Comparison of ENCODE assay signal across 24 mouse cellular contexts in genomic region chr16:33796756-33797155, GRCm38 (mm10). TPM values are rescaled to one million over a fixed set of nuclear protein-coding genes. Genes with fewer than 3 reads are reported as not detected.
DNase-seq lines count a peak whose midpoint lies in the region; ATAC-seq and TF ChIP-seq lines count a peak whose summit lies in the region.
"Had no signal": no experiment of that assay in that cellular context is flagged by ENCODE, and none has a peak within 500 bp of the region (broad histone marks: within the 10 kb centered on the region; RNA-seq: fewer than 3 reads in every experiment).

No protein-coding gene starts in this region.

- TF ChIP-seq RAD21 in MEL (IDR thresholded peaks at IDR 0.05; ENCODE audit: low read depth, low read length) = no peak

- TF ChIP-seq POLR2A in MEL (IDR thresholded peaks at IDR 0.05; ENCODE audit: control insufficient read depth in 1 of 2, insufficient read depth in 1 of 2, low read depth in 1 of 2, low read length in 2 of 2, poor library complexity in 1 of 2) = no peak
- TF ChIP-seq POLR2A in thymus, adult 2 months (IDR thresholded peaks at IDR 0.05; ENCODE audit: control insufficient read depth, extremely low read depth, insufficient read depth, low read length, poor library complexity) = no peak

- no peak overlapping the region for H3K4me3 ChIP-seq in liver, embryonic 11.5 days (ENCODE audit: low read depth, low read length)
- H3K4me3 ChIP-seq in liver, embryonic 12.5 days = no peak overlapping the region
- H3K4me3 ChIP-seq in MEL (ENCODE audit: control insufficient read depth in 1 of 2, insufficient read depth in 1 of 2, low read depth in 2 of 2, low read length in 2 of 2) = peak overlapping the region; percentile 12 to 55; a peak in 3 of 4 replicates
- peak overlapping the region; percentile 50 for H3K4me3 ChIP-seq in intestine, embryonic 16.5 days (ENCODE audit: low read length)
- H3K4me3 ChIP-seq in hindbrain, embryonic 10.5 days = no peak overlapping the region
- H3K4me3 ChIP-seq in embryonic facial prominence, embryonic 10.5 days = no peak overlapping the region
- H3K4me3 ChIP-seq in thymus, adult 2 months (ENCODE audit: control insufficient read depth, insufficient read depth, low read length) = no peak overlapping the region
- H3K4me3 ChIP-seq: embryonic facial prominence, embryonic 15.5 days; erythroblast, embryonic 14.5 days; forebrain, embryonic 10.5 days; gastrocnemius, adult 2 months; heart, embryonic 13.5 days; hindbrain, embryonic 12.5 days had no signal

- TF ChIP-seq EP300 in MEL (IDR thresholded peaks at IDR 0.05; ENCODE audit: low read depth in 1 of 2, low read length in 2 of 2) = no peak

- no peaks in the 10 kb centered on the region for H3K9me3 ChIP-seq in liver, embryonic 11.5 days (ENCODE audit: control insufficient read depth, low read length)
- H3K9me3 ChIP-seq in liver, embryonic 12.5 days (replicated peaks) = no peaks in the 10 kb centered on the region
- no peaks in the 10 kb centered on the region for H3K9me3 ChIP-seq in MEL (replicated peaks; ENCODE audit: insufficient read depth, low read length)
- H3K9me3 ChIP-seq in intestine, embryonic 16.5 days (ENCODE audit: control insufficient read depth, low read length) = no peaks in the 10 kb centered on the region
- no peaks in the 10 kb centered on the region for H3K9me3 ChIP-seq in hindbrain, embryonic 10.5 days
- H3K9me3 ChIP-seq in embryonic facial prominence, embryonic 10.5 days = no peaks in the 10 kb centered on the region
- H3K9me3 ChIP-seq: embryonic facial prominence, embryonic 15.5 days; forebrain, embryonic 10.5 days; heart, embryonic 13.5 days; hindbrain, embryonic 12.5 days had no signal

- no peak for DNase-seq in liver, embryonic 11.5 days (ENCODE audit: low spot score)
- peak; percentile 32 for DNase-seq in MEL (ENCODE audit: low read depth, low spot score)
- peak; percentile 48 for DNase-seq in splenic B cell, adult 2 months (ENCODE audit: low read depth, low spot score)
- DNase-seq in hindbrain, embryonic 10.5 days (ENCODE audit: low spot score) = no peak
- DNase-seq in embryonic facial prominence, embryonic 10.5 days (ENCODE audit: low spot score) = no peak
- no peak for DNase-seq in thymus, adult 2 months
- DNase-seq: adrenal gland, adult 2 months; adrenal gland, postnatal 25 days; cerebellum, adult 18-20 months; cerebellum, adult 9-11 months; cerebellum, postnatal 36 days; gastrocnemius, adult 2 months; gastrocnemius, postnatal 25 days; heart, postnatal 36 days had no signal

- no peak overlapping the region for H3K9ac ChIP-seq in liver, embryonic 11.5 days (ENCODE audit: low read depth, low read length)
- H3K9ac ChIP-seq in liver, embryonic 12.5 days = no peak overlapping the region
- H3K9ac ChIP-seq in MEL (ENCODE audit: control insufficient read depth, low read depth, low read length, poor library complexity, severe bottlenecking) = peak overlapping the region; percentile 78; the same call in 1 of the 2 replicates
- peak overlapping the region; percentile 61 for H3K9ac ChIP-seq in intestine, embryonic 16.5 days (ENCODE audit: low read depth, low read length)
- H3K9ac ChIP-seq: embryonic facial prominence, embryonic 15.5 days; heart, embryonic 13.5 days; hindbrain, embryonic 12.5 days had no signal

- no peak for ATAC-seq in liver, embryonic 11.5 days (replicated peaks; ENCODE audit: low FRiP score)
- ATAC-seq in liver, embryonic 12.5 days = no peak
- no peak for ATAC-seq in intestine, embryonic 16.5 days
- ATAC-seq: forebrain, embryonic 14.5 days; hindbrain, postnatal 0 days had no signal

- H3K27me3 ChIP-seq in liver, embryonic 11.5 days (replicated peaks; ENCODE audit: control insufficient read depth, insufficient read depth, low read length) = no peaks in the 10 kb centered on the region
- no peaks in the 10 kb centered on the region for H3K27me3 ChIP-seq in liver, embryonic 12.5 days (replicated peaks)
- H3K27me3 ChIP-seq in MEL (ENCODE audit: control insufficient read depth in 1 of 2, insufficient read depth in 2 of 2, low read length in 2 of 2) = no peaks in the 10 kb centered on the region
- H3K27me3 ChIP-seq in intestine, embryonic 16.5 days (replicated peaks; ENCODE audit: control insufficient read depth, insufficient read depth, low read length) = no peaks in the 10 kb centered on the region
- H3K27me3 ChIP-seq in splenic B cell, adult 2 months (ENCODE audit: control insufficient read depth, insufficient read depth, low read length, poor library complexity, severe bottlenecking) = no peaks in the 10 kb centered on the region
- no peaks in the 10 kb centered on the region for H3K27me3 ChIP-seq in hindbrain, embryonic 10.5 days (ENCODE audit: insufficient read depth, poor library complexity, severe bottlenecking)
- H3K27me3 ChIP-seq in embryonic facial prominence, embryonic 10.5 days (replicated peaks; ENCODE audit: low read depth, poor library complexity, severe bottlenecking) = no peaks in the 10 kb centered on the region
- H3K27me3 ChIP-seq in thymus, adult 2 months (ENCODE audit: control insufficient read depth, insufficient read depth, low read length) = no peaks in the 10 kb centered on the region
- H3K27me3 ChIP-seq: embryonic facial prominence, embryonic 15.5 days; heart, embryonic 13.5 days; hindbrain, embryonic 12.5 days had no signal

- peaks cover 33% of the 10 kb centered on the region for H3K79me2 ChIP-seq in MEL (ENCODE audit: control insufficient read depth, insufficient read depth, low read length, poor library complexity)

- peak overlapping the region; percentile 39; the same call in 1 of the 2 replicates for H3K4me2 ChIP-seq in liver, embryonic 11.5 days
- no peak overlapping the region for H3K4me2 ChIP-seq in liver, embryonic 12.5 days
- peak overlapping the region; percentile 40 for H3K4me2 ChIP-seq in intestine, embryonic 16.5 days (ENCODE audit: low read depth, low read length)
- H3K4me2 ChIP-seq: embryonic facial prominence, embryonic 15.5 days; heart, embryonic 13.5 days; hindbrain, embryonic 12.5 days had no signal

- H3K4me1 ChIP-seq in liver, embryonic 11.5 days (replicated peaks; ENCODE audit: control insufficient read depth, insufficient read depth, low read length) = peaks cover 5% of the 10 kb centered on the region; the same call in 1 of the 2 replicates
- H3K4me1 ChIP-seq in liver, embryonic 12.5 days = peaks cover 22% of the 10 kb centered on the region
- peaks cover 5 to 32% of the 10 kb centered on the region in 2 experiments; a peak in 3 of 4 replicates for H3K4me1 ChIP-seq in MEL (ENCODE audit: control insufficient read depth in 1 of 2, insufficient read depth in 2 of 2, low read length in 2 of 2)
- peaks cover 6% of the 10 kb centered on the region; the same call in 1 of the 2 replicates for H3K4me1 ChIP-seq in intestine, embryonic 16.5 days (ENCODE audit: control insufficient read depth, insufficient read depth, low read length)
- peaks cover 6% of the 10 kb centered on the region; the same call in 1 of the 2 replicates for H3K4me1 ChIP-seq in hindbrain, embryonic 10.5 days (replicated peaks)
- H3K4me1 ChIP-seq in embryonic facial prominence, embryonic 10.5 days = no peaks in the 10 kb centered on the region
- H3K4me1 ChIP-seq in thymus, adult 2 months (replicated peaks; ENCODE audit: control insufficient read depth, insufficient read depth, low read length) = peaks cover 19% of the 10 kb centered on the region
- H3K4me1 ChIP-seq: embryonic facial prominence, embryonic 15.5 days; heart, embryonic 13.5 days; hindbrain, embryonic 12.5 days had no signal

- no peaks in the 10 kb centered on the region for H3K36me3 ChIP-seq in liver, embryonic 11.5 days (ENCODE audit: control insufficient read depth, insufficient read depth, low read length)
- no peaks in the 10 kb centered on the region for H3K36me3 ChIP-seq in liver, embryonic 12.5 days
- H3K36me3 ChIP-seq in MEL (ENCODE audit: control insufficient read depth in 1 of 2, insufficient read depth in 2 of 2, low read length in 2 of 2) = peaks cover 2 to 32% of the 10 kb centered on the region in 2 experiments; a peak in 3 of 4 replicates
- no peaks in the 10 kb centered on the region for H3K36me3 ChIP-seq in intestine, embryonic 16.5 days (ENCODE audit: control insufficient read depth, insufficient read depth, low read length)
- no peaks in the 10 kb centered on the region for H3K36me3 ChIP-seq in splenic B cell, adult 2 months (ENCODE audit: control insufficient read depth, insufficient read depth, low read length, poor library complexity, severe bottlenecking)
- no peaks in the 10 kb centered on the region for H3K36me3 ChIP-seq in hindbrain, embryonic 10.5 days
- no peaks in the 10 kb centered on the region for H3K36me3 ChIP-seq in embryonic facial prominence, embryonic 10.5 days (replicated peaks)
- H3K36me3 ChIP-seq in thymus, adult 2 months (ENCODE audit: control insufficient read depth, insufficient read depth, low read length) = no peaks in the 10 kb centered on the region
- H3K36me3 ChIP-seq: embryonic facial prominence, embryonic 15.5 days; forebrain, embryonic 10.5 days; heart, embryonic 13.5 days; hindbrain, embryonic 12.5 days had no signal

- H3K27ac ChIP-seq in liver, embryonic 11.5 days (ENCODE audit: low read depth, low read length) = no peak overlapping the region
- H3K27ac ChIP-seq in liver, embryonic 12.5 days = no peak overlapping the region
- peak overlapping the region; percentile 98 for H3K27ac ChIP-seq in MEL (ENCODE audit: control insufficient read depth, low read depth, low read length)
- peak overlapping the region; percentile 62 for H3K27ac ChIP-seq in intestine, embryonic 16.5 days (ENCODE audit: low read length)
- H3K27ac ChIP-seq in hindbrain, embryonic 10.5 days = no peak overlapping the region
- H3K27ac ChIP-seq in embryonic facial prominence, embryonic 10.5 days (replicated peaks) = no peak overlapping the region
- no peak overlapping the region for H3K27ac ChIP-seq in thymus, adult 2 months (ENCODE audit: control insufficient read depth, insufficient read depth, low read length)
- H3K27ac ChIP-seq: embryonic facial prominence, embryonic 15.5 days; forebrain, embryonic 10.5 days; gastrocnemius, adult 2 months; heart, embryonic 13.5 days; hindbrain, embryonic 12.5 days; hindbrain, postnatal 0 days had no signal

- no peak for TF ChIP-seq CTCF in MEL (IDR thresholded peaks at IDR 0.05 in 2 of 3, conservative IDR thresholded peaks at IDR 0.05 in 1 of 3; ENCODE audit: control insufficient read depth in 1 of 3, insufficient read depth in 1 of 3, low read depth in 2 of 3, low read length in 3 of 3, poor library complexity in 1 of 3, severe bottlenecking in 1 of 3)
- TF ChIP-seq CTCF in thymus, adult 2 months (IDR thresholded peaks at IDR 0.05; ENCODE audit: borderline replicate concordance, control insufficient read depth, extremely low read depth, insufficient read depth, low read length, poor library complexity) = no peak

- WGBS in liver, embryonic 11.5 days = 67% methylated on average over 3 of the region's 3 CpGs
- 42% methylated on average over 3 of the region's 3 CpGs for WGBS in liver, embryonic 12.5 days (ENCODE audit: insufficient replicate concordance)
- 69% methylated on average over 3 of the region's 3 CpGs for WGBS in intestine, embryonic 16.5 days
- WGBS in hindbrain, embryonic 10.5 days = 88% methylated on average over 3 of the region's 3 CpGs
- WGBS in embryonic facial prominence, embryonic 10.5 days = 87% methylated on average over 3 of the region's 3 CpGs
- 55% methylated on average over 3 of the region's 3 CpGs for WGBS in thymus, adult 2 months

RNA-seq across cellular contexts. Expression of gene Muc13, which starts 2.9 kb away (rescaled TPM):
- polyA plus RNA-seq in liver, embryonic 11.5 days (2014; fragmentation: Nextera tagmentation; extraction: Ambion mirVana) = 10.1 and 10.4 TPM in 2 replicates
- polyA plus RNA-seq in liver, embryonic 12.5 days (2016; fragmentation: Nextera tagmentation; extraction: Ambion mirVana) = 5.2 and 5.5 TPM in 2 replicates
- 59.5 and 60.4 TPM in 2 replicates for total RNA-seq in MEL (2012; rRNA removed)
- 100 to 1,000 TPM in 1 of 2 experiments, not detected in 1; 129 TPM for polyA plus RNA-seq in MEL (2012; ENCODE audit: insufficient read depth in 1 of 2, insufficient read length in 2 of 2, low read depth in 1 of 2, low replicate concordance in 2 of 2, missing spikeins in 1 of 2)
- 358 and 407 TPM in 2 replicates for polyA plus RNA-seq in intestine, embryonic 16.5 days (2015; fragmentation: Nextera tagmentation; extraction: Ambion mirVana)
- polyA plus RNA-seq in hindbrain, embryonic 10.5 days (2016; fragmentation: Nextera tagmentation; extraction: Ambion mirVana) = 0.09 and 0.26 TPM in 2 replicates
- polyA plus RNA-seq in embryonic facial prominence, embryonic 10.5 days (2016; fragmentation: Nextera tagmentation; extraction: Ambion mirVana) = 0.10 and 0.14 TPM in 2 replicates
- polyA plus RNA-seq in thymus, adult 2 months (2012; rRNA removed) = 5.0 and 5.5 TPM in 2 replicates
- total RNA-seq: adrenal gland, adult 2 months; adrenal gland, postnatal 25 days; gastrocnemius, adult 2 months; gastrocnemius, postnatal 25 days; hindbrain, postnatal 0 days had no signal
- polyA plus RNA-seq: erythroblast, embryonic 14.5 days; forebrain, embryonic 14.5 days; heart, postnatal 0 days had no signal

RNA-seq across cellular contexts. Expression of gene Itgb5, which starts 32.7 kb away (rescaled TPM):
- polyA plus RNA-seq in liver, embryonic 11.5 days (2014; fragmentation: Nextera tagmentation; extraction: Ambion mirVana) = 24.8 and 25.0 TPM in 2 replicates
- polyA plus RNA-seq in liver, embryonic 12.5 days (2016; fragmentation: Nextera tagmentation; extraction: Ambion mirVana) = 20.0 and 22.2 TPM in 2 replicates
- 0.16 and 0.27 TPM in 2 replicates for total RNA-seq in MEL (2012; rRNA removed)
- under 1 TPM in 1 of 2 experiments, not detected in 1; 0.58 TPM for polyA plus RNA-seq in MEL (2012; ENCODE audit: insufficient read depth in 1 of 2, insufficient read length in 2 of 2, low read depth in 1 of 2, low replicate concordance in 2 of 2, missing spikeins in 1 of 2)
- 6.6 and 9.3 TPM in 2 replicates for polyA plus RNA-seq in intestine, embryonic 16.5 days (2015; fragmentation: Nextera tagmentation; extraction: Ambion mirVana)
- 24.2 and 30.3 TPM in 2 replicates for polyA plus RNA-seq in hindbrain, embryonic 10.5 days (2016; fragmentation: Nextera tagmentation; extraction: Ambion mirVana)
- polyA plus RNA-seq in embryonic facial prominence, embryonic 10.5 days (2016; fragmentation: Nextera tagmentation; extraction: Ambion mirVana) = 62.1 and 64.1 TPM in 2 replicates
- polyA plus RNA-seq in thymus, adult 2 months (2012; rRNA removed) = 20.1 and 28.3 TPM in 2 replicates

Comparison
In these comparisons a context has a peak if more than half of its experiments do, and no peak if none do; other contexts are left out.
1. DNase-seq: peak in MEL (single experiment) and splenic B cell, adult 2 months (single experiment); none in liver, embryonic 11.5 days (single experiment), hindbrain, embryonic 10.5 days (single experiment), embryonic facial prominence, embryonic 10.5 days (single experiment) and thymus, adult 2 months (single experiment).
2. H3K27ac ChIP-seq: peak in MEL (single experiment) and intestine, embryonic 16.5 days (single experiment); none in liver, embryonic 11.5 days (single experiment), liver, embryonic 12.5 days (single experiment), hindbrain, embryonic 10.5 days (single experiment), embryonic facial prominence, embryonic 10.5 days (single experiment) and thymus, adult 2 months (single experiment).
3. H3K4me3 ChIP-seq: peak in MEL (2 of 2) and intestine, embryonic 16.5 days (single experiment); none in liver, embryonic 11.5 days (single experiment), liver, embryonic 12.5 days (single experiment), hindbrain, embryonic 10.5 days (single experiment), embryonic facial prominence, embryonic 10.5 days (single experiment) and thymus, adult 2 months (single experiment).
4. H3K9ac ChIP-seq: peak in MEL (single experiment) and intestine, embryonic 16.5 days (single experiment); none in liver, embryonic 11.5 days (single experiment) and liver, embryonic 12.5 days (single experiment).